Mouse (Mus musculus) splenic B cell, adult 2 months (primary cell): Measurements from ENCODE around the gene Lmf1.
A peak's percentile ranks its signal among the peaks of the same experiment; 100 is the strongest.

Source experiments
- DNase-seq: peaks from one replicate; pipeline ENCODE4 v3.0.0-alpha.2; 2011; ENCODE audit warnings: low read depth, low spot score
- H3K27me3 ChIP-seq: 2 replicates; pipeline ENCODE4 v1.6.1; 2012; ENCODE audit warnings: mild to moderate bottlenecking, low read length, moderate library complexity, mixed read lengths; ENCODE audit not compliant: control insufficient read depth, poor library complexity, insufficient read depth, severe bottlenecking
- H3K36me3 ChIP-seq: 2 replicates; pipeline ENCODE4 v1.6.1; 2012; ENCODE audit warnings: mild to moderate bottlenecking, low read length, moderate library complexity, mixed read lengths; ENCODE audit not compliant: control insufficient read depth, poor library complexity, insufficient read depth, severe bottlenecking

Gene Lmf1

DNA sequence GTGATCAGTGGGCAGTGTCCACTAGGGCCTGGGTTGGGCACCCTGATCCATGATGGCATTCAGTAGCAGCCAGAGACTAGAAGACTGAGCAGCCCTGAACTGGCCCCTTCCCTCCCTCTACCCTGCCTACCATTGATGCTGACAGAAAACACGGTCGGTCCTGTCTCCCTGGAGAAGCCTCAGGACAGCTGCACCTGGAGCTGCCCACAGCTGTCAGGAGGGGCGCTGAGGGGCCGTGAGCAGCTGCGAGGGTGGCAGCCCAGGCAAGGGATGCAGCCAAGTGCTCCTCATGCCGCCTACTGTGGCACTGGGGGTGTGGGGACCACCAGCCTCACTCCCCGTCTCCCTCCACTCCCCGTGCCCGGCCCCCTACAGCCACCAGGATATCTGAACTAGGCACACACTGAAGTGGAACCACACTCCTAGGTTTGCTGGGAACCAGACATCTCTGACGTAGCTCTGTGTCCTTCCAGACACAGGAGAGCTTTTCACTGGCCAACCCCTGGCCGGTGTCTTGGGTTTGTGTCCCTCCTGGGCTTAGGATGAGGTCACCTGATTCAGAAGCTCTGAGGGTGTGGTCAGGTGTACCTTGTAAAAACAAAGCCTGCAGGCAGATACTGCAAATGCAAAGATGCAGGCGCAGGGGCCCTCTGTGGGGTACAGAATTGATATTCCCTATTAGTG is 77.4 kb downstream of the Lmf1 start:
- no peaks in the 10 kb centered on the region for H3K27me3 ChIP-seq
- H3K36me3 ChIP-seq = no peaks in the 10 kb centered on the region; the same call in 1 of the 2 replicates
- no peak for DNase-seq

DNA sequence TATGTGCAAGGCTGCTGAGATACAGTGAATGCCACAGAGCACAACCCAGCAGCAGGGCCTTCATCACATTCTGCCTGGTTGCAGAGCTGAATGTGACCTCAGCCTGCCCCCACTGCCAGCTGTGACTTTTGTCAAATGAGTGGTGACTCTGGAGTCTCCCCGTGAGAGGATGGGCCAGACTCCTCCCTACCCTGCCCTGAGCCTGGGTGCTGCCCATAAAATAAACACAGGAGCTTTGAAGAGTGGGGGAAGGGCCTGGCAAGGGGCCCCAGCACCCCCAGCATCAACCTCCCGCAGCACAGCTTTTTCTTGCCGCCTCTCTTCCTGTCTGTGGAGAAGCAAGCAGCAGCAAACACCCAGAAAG is 77.9 kb downstream of the Lmf1 start:
- DNase-seq = no peak
- no peaks in the 10 kb centered on the region for H3K27me3 ChIP-seq
- H3K36me3 ChIP-seq = no peaks in the 10 kb centered on the region; the same call in 1 of the 2 replicates

DNA sequence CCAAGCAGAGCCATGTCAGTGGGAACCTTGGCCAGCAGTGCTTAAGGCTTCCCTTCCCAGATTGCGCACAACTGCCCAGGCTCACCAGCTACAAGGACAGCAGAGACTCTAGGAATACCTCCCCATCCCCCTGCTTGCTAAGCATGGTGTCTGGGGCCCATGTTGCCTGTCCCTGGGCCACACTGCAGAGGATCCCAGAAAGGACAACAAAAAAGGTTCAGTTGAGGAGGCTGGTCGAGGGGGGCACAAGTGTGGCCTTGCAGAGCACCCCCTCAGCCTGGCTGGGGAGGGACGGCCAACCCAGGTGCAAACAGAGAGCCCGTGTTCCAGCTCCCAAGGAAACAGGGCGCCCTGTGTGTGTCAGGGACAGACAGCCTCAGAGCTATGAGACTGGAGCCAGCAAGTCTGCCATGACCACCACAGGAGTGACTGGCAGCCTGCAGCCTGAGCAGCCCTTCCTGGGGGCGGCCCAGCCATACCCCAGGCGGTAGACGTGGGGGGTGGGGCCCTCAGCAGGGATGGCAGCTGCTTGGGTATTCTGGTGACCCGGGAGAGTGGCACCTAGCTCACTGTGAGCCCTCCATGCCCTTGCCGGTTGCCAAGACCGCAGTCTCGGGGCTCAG is 84.4 kb downstream of the Lmf1 start:
- H3K27me3 ChIP-seq = no peaks in the 10 kb centered on the region
- DNase-seq = no peak
- H3K36me3 ChIP-seq = no peaks in the 10 kb centered on the region

DNA sequence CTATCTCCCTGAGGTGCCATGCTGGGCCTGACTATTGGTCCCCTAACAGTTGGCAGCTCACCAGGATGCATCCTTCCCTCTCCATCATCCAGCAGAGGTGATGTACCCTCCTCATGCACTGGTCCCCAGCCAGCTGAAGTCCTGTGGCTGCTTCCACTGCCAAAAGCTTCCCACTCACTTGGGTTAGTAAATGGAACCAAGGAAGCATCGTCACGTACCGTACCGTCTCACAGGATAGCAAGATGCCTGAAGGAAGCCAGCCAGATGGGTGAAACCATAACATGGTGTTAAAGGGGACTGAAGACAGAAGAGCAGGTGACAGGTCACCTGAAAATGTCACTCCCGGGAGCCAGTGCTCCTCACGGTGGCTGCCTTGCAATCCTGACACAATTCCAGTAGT is 86.6 kb downstream of the Lmf1 start:
- no peaks in the 10 kb centered on the region for H3K27me3 ChIP-seq
- no peaks in the 10 kb centered on the region for H3K36me3 ChIP-seq
- no peak for DNase-seq

DNA sequence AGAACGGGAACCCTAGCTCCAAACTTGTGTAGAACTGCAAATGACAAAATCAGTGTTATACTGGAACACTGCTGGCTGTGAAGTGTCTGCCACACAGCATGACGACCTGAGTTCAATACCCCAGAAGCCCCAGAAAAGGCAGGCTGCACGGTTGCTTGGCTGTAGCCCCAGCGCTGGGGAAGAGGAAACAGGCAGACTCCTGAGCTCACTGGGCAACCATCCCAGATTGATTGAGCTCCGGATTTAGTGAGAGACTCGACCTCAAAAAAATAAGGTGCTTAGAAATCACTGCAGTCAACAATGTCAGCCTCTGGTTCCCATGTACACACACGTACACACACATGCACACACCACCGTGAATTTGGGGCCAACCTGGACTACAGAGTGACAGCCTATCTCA is 87.0 kb downstream of the Lmf1 start:
- H3K27me3 ChIP-seq = no peaks in the 10 kb centered on the region
- H3K36me3 ChIP-seq = no peaks in the 10 kb centered on the region
- no peak for DNase-seq

DNA sequence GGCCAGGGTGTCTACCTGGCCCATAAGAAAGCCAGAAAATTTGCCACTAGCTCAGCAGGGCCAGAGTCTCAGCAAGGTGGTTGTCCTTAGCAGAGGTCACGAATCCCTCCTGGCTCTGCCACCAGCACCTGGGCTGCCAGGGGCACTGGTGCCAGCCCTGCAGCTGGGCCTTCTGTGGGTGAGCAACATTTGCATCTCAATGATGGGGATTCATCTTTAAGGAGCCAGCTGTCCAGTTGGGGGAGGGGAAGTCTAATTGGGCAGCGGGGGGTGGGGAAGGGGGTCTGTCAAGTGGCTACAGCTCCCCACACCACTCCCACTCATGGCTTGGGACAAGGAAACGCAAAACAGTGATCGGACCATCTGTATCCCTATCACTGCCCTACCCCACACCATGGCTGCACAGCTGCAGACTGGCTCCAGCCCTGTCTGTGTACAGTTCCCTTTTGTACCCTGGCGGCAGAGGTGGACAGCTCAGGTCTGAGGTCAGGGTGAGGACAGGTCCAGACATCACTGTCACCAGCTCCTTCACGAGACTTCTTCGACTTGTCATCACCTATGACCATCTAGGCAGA is 89.7 kb downstream of the Lmf1 start:
- DNase-seq = no peak
- H3K36me3 ChIP-seq = no peaks in the 10 kb centered on the region
- no peaks in the 10 kb centered on the region for H3K27me3 ChIP-seq

DNA sequence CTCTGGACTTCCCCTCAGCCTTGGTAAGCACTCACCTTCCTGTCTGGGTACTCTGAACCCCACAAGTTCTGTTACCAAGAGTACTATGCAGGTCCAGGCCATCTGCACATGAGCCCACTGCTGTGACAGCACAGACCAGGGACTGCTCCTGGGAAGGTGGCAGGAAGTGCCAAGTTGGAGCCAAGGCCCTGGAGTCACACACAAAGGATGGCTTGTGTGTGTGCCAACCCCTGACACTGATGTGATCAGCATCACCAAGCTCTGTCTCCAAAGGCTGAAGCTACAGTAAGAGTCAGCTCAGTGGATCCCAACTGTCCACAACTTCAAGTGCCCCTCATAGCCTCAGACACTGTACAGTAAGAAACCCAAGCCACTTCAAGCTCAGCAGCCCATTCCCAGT is 94.1 kb downstream of the Lmf1 start:
- no peak for DNase-seq
- H3K27me3 ChIP-seq = no peaks in the 10 kb centered on the region
- H3K36me3 ChIP-seq = no peaks in the 10 kb centered on the region

DNA sequence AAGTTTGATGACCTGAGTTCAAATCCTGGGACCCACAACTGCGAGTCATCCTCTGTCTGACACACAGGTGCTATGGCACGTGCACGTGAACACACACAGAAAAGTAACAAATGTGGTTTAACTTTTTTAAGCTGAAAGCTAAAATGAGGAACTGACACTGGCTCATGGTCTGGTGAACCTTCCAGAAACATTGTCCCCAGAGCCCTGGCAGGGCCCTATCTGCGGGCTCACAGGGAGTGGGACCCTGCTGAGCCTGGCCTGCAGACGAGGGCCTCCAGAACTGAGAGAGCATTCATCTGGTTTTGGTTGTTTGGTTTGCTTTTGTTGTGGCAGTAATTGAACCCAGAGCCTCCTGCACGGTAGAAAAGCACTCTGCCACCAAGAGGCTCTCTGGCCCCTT is 99.1 kb downstream of the Lmf1 start:
- peak; percentile 76 for DNase-seq
- Histone ChIP-seq H3K27me3 (no peaks in the 10 kb centered on the region), H3K36me3 (no peaks in the 10 kb centered on the region)

DNA sequence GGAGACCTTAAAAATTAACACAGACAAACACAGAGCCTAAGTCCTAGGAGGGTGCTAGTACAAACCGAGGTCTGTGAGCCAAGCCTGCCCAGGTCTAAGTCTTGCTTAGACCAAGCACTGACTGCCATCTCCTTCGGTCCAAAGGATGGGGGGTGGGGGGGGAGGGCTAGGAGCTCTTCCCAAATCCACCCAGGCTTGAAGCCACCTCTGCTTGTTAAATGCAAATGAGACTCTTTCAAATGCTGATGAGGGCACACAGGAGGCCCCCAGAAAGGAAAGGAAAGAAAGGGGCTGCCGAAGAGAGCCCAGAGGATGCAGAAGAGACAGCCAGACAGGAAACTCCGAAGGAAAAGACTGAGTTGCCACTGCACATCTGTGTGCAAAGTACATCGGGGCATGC is 100.9 kb downstream of the Lmf1 start:
- Histone ChIP-seq H3K36me3 (no peaks in the 10 kb centered on the region), H3K27me3 (no peaks in the 10 kb centered on the region)
- no peak for DNase-seq

DNA sequence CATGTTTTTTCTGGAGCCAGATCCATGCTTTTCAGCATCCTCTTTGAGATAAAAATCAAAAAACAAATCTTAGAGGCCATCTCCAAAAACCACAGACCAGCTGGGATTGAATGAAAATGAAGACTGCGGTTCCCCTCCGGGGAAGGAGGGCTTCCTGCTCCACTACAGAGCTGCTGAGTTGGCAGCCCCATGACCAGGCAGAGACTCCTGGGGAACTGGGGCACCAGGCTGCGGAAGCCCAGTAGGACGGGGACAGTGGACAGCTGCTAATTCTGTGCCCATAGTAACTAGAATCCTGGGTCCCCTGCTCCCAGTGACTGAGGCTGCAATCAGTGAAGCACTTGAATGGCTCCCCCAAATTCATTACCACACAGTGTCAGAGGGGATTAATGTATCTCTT is 102.8 kb downstream of the Lmf1 start:
- Histone ChIP-seq H3K27me3 (no peaks in the 10 kb centered on the region), H3K36me3 (no peaks in the 10 kb centered on the region)
- no peak for DNase-seq

DNA sequence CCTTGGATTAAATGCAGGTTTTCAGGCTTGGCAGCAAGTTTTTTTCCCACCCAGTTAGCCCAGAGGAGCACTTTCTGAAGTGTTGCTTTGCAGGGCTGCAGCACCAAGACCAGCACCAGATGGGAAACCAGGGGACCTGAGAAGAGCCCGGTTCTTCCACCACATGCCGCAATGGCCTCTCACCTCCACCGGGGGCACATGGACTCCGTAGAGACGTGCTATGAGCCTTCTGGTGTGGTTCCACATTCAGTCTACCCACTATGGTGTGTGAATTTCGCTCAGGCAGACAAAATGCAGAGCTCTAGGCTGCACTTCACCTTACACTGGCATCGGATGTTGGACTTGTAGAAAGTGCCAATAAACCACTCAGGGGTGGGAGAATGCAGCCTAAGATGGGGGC is 107.4 kb downstream of the Lmf1 start:
- Histone ChIP-seq H3K27me3 (no peaks in the 10 kb centered on the region), H3K36me3 (no peaks in the 10 kb centered on the region)
- peak; percentile 36 for DNase-seq

DNA sequence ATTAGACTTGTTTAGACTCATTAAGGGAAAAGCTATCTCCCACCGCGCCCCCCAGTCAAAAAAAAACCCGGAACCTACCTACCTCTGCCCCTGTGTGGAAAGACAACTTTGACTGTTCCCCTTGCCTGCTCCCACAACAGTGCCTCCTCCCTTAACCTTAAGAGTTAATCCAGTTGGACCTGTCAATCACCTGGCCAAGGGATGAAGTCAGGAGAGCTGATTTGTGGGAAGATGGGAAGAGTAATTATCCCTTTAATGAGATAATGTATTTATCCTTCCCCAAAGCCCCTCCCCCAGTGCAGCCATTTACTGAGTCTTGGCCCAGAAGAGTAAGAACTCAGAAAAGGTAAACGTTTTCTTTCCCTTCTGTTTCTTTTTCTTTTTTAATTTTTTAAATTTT is 110.0 kb downstream of the Lmf1 start:
- no peaks in the 10 kb centered on the region for H3K36me3 ChIP-seq
- no peak for DNase-seq
- no peaks in the 10 kb centered on the region for H3K27me3 ChIP-seq

DNA sequence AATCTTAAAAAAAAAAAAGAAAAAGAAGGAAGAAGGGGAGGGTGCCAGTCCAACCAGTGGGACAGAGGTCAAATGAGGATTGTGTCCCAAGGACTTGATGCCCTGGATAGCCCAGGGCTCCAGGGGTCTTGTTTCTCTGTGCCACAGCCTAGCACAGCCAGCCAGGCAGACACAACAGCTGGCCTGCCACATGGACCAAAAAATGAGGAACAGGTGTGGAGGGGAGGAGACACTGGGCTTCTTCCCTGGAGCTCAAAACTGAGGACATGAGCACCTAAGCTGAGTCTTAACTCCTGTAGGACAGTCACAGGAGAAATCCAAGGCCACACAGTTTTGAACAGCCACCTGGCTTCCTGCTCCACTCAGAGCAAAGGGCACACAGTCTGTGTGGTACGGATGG is 117.4 kb downstream of the Lmf1 start:
- no peaks in the 10 kb centered on the region for H3K27me3 ChIP-seq
- DNase-seq = no peak

DNA sequence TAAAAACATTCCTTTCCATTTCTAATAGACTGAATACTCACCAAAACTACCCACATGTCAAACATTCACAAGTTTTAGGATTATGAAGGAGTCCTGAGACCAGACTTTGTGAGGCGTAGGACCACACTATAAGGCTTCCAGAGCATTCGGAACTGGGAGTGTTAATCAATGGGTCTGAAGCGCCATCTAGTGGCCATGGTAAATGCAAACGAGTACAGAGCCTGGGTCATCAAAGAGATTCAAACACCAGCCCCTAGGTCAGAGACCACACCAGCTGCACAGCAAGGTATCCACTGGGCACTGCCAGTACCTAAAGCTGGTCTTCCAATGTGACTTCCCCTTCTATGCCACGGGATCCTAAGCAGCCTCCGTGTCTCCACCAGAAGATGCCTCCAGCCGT is 119.6 kb downstream of the Lmf1 start:
- Histone ChIP-seq H3K36me3 (no peaks in the 10 kb centered on the region), H3K27me3 (no peaks in the 10 kb centered on the region)
- peak; percentile 85 for DNase-seq

More for the DNA sequence above, 117.4 kb downstream of the Lmf1 start:
- no peaks in the 10 kb centered on the region for H3K36me3 ChIP-seq

DNA sequence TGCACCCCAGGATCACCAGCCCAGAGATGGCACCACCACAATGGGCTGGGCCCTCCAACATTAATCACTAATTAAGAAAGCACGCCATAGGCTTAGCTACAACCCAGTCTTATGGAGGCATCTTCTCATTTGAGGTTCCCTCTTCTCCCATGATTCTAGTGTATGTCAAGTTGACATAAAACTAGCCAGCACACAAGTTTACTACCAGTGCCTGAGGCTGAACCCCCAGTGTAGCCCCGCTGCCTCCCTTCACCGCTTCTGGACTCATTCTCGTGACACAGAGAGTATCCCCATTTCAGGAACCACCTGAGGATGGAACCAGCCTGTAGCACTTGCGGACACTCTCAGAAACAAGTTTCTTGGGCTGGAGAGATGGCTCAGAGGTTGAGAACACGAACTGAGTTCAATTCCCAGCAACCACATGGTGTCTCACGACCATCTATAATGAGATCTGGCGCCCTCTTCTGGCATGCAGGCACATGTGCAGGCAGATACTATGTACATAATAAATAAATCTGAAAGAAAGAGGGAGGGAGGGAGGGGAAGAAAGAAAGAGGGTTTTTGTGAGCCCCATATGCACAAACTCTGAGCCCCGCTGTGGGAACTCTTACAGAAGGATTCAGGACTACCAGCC is 122.1 kb downstream of the Lmf1 start:
- no peaks in the 10 kb centered on the region for H3K36me3 ChIP-seq
- no peaks in the 10 kb centered on the region for H3K27me3 ChIP-seq
- peak; percentile 22 for DNase-seq
